Mouse (Mus musculus) spleen, adult 18-20 months (tissue): ENCODE results near the gene Gm813.
A peak's percentile ranks its signal among the peaks of the same experiment; 100 is the strongest.
"Not testable (repeated sequence)": the region's sequence is repeated elsewhere in the genome, so short reads cannot be mapped to it uniquely, and the experiment has no call there.

ENCODE experiments used
- DNase-seq, 2 experiments: peaks; one replicate each; pipeline ENCODE4 v3.0.0; 2022; ENCODE audit warnings: mixed read lengths in 2 of 2

Gene Gm813

DNA sequence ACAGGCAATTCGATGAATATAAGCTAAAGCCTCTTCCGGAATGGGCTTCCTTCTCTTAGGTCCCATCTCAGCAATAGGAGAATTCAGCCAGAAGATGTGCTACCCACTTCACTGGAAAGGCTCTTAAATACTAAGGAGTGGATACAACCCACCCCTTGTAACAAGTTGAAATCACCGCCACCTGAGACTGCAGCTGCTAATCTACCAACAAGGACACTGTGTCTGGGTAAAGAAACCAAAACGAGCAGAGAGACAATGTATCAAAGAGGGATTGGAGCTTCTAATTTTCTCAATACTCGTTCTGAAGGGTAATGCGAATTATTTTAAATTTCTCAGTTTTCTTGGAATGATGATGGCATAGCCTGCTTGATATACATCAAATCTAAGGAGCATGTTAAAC lies at the start of gene Gm813:
Gene Gm813, minus strand, starts transcription at position 101 of the 400 bp plus-strand sequence.
- no peak for DNase-seq

DNA sequence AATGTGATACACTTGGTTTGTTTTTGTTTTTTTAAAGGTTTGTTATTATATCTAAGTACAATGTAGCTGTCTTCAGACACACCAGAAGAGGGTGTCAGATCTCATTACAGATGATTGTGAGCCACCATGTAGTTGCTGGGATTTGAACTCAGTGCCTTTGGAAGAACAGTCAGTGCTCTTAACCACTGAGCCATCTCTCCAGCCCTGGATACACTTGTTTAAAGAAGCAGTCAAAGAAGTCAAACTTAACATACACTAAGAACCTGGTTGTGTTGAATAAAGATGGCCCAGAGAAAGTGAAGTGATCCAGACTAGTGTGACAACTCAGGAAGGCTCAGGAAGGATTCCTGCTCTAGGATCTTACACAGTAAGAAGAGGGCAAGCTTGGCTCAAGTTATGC lies 48.4 kb upstream of the Gm813 start:
- DNase-seq = not testable (repeated sequence)

DNA sequence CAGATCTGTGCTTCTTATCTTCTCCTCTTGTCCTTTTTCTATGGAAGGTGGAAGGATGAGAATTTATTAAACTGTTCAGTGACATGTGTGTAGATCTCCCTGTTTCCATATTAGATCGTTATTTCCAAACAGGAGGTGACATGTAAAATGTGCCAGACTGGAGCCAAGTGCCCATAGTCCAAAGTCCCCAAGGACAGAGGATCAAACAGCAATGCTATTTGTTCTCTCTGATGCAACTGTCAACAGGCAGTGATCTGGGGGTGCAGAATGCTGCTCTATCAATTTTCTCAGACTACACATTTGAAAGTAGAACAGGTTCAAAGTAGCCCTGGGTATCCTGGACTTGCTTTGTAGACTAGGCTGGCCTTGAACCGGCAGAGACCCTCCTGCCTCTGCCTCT lies 47.0 kb upstream of the Gm813 start:
- DNase-seq = no peak

DNA sequence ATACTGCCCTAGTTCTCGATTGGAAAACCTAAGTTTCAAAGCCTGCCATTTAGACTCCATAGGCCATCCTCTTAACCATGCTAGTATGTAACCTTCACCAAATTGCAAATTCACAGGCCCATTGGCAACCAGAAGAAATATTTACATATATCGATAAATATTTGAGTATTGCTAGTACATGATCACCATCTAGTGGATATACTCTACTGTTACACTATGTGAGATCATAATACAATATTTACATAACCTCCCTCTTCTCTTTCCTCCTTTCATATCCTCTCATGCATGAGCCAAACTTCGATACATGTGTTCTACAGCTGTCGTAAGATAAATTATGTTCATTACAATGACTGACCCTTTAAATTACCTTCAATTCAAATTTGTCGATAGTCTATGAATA lies 46.2 kb upstream of the Gm813 start:
- no peak for DNase-seq

DNA sequence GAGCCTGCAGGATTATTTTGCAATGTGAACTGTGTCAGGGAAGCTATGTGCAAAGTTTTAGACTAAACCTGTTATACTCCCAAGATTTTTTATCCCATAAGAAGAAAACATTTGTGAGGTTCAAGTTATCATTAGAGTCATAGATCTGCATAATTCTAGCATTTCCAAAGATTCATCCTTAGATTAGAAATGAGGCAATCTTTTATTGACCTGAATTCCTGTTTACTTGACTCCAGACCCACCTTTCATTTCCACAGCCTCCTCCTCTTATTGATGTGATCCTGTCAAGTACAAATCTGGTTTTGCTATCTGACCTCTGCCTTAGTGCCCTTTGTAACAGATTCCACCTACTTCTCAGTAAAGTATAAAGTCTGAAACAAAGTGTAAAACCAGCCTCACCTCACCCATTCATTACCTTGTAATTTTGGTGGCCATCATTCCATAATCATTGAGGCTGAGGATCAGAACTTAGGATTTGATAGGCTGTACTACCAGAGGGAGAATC lies 45.6 kb upstream of the Gm813 start:
- DNase-seq = no peak

DNA sequence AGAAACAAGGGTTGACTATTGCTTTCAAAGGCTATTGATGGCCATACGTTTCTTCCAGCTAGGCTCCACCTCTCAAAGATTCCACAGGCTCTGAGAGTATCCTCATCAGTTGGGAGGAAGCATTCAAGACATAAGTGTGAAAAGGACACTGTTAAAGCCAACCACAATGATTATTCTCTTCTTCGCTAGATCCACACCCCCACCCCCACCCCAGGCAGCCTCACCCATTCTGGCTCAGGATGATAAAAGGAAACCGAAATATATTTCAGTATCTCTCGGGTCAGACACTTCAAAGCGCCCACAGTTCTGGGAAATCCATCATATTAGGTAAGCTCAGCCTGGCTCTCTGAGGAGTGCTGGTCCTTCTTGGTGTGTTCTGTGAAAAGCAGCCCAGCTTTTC lies 45.0 kb upstream of the Gm813 start:
- no peak for DNase-seq

DNA sequence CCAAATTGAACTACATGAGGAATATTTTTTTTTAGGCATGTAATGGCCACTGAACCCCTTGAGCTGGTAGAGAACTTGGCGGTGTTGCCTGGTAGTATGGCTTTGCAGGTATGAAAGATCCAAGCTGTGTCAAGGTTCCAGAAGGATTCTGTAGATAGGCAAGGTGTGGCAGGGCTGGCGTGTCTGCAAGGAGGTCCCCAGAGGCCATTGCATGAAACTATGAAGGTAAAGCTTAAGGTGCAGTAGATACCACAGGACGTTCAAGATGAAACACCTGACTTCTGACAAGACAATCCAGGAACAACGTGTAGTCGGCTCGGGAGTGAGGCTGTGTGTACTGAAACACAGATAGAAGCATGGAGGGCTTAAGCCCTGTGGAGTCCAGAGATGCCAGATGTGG lies 41.9 kb upstream of the Gm813 start:
- DNase-seq = no peak

DNA sequence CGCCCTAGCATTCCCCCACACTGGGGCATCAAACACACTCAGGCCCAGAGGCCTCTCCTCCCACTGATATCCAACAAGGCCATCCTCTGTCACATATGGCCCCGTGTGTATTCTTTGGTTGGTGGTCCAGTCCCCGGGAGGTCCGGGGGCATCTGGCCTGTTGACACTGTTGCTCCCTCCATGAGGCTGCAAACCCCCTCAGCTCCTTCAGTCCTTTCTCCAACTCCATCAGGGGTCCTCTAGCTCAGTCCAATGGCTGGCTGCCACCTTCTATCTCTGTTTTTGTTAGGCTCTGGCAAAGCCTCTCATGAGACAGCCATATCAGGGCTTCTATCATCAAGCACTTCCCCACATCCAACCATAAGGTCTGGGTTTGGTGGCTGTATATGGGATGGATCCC lies 39.7 kb upstream of the Gm813 start:
- DNase-seq = no peak

DNA sequence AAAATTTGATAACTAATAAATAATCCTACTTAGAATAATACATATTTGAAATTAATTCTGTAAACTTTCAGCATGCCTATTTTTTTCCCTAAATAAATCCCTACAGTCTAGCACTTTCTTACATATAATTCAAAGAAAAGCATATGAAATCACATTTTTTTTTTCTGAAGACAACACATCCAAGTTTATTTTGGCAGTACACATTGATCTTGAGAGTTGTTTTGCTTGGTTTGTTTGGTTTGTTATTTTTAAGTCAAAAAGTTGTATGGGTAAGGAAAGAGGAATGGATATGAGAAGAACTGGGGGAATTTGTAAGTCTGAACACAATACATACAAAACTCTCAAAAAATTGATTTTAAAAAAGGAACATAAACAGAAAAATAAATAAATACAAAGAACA lies 39.0 kb upstream of the Gm813 start:
- DNase-seq = no peak

DNA sequence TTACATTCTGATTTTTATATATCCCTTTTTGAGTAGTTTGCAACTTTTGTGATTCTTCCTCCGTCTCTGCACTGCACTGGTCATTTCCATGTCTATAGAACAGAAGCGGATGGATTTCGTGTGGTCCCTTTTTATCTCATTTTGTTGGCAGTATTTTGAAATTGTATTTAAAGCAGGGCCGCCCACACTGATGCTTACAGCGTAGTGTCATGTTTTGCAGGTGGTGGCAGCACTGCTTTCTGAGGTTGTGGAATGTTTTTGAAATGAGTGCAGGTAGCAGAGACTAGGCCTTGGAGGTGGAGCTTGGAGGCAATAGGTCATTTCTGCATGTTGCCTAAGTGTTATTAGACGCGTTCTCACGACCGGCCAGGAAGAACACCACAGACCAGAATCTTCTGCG lies 33.2 kb upstream of the Gm813 start:
- DNase-seq = no peak

DNA sequence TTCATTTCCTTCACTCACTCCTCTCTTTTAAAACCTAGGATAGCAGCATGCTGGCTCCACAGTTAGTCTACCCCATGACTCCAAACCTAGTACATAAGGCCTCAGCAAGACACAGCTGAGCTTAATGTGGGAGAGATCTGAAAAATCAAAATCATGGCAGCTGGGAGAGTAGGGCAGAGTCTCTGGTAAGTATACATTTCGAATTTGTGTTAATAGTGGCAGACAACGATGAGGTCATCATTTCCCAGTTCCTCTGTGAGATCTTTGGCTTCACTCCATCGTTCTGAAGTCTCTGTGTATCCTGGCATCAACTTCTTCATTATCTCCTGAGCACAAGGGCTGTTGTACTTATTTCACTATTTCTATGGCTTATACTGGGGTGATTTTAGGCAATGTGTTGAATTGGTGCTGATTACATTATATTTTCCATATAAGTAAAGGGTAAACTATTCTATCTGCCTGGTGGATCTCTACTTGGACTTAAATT lies 22.0 kb upstream of the Gm813 start, which contains the start of gene E330017A01Rik:
Gene E330017A01Rik, minus strand, starts transcription at position 51 of the 487 bp plus-strand sequence.
- DNase-seq = no peak

DNA sequence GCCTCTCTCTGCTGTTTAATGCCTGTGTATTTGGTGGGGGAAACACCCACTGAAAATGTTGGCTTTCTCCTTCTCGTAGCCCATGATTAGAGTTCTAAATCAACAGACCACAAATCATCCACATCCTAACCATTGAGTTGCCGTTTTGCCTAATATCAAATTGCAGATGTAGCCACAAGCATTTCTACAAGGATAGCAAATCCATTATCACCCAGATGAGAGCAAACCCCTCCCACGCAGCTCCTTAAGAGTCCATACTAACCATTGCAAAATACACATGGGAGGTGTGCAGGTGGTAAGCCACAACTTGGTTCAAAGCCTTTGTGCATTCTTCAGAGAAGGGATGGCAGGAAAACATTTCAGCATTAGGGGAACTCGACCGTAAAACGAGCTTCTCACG lies 21.2 kb upstream of the Gm813 start:
- no peak for DNase-seq

DNA sequence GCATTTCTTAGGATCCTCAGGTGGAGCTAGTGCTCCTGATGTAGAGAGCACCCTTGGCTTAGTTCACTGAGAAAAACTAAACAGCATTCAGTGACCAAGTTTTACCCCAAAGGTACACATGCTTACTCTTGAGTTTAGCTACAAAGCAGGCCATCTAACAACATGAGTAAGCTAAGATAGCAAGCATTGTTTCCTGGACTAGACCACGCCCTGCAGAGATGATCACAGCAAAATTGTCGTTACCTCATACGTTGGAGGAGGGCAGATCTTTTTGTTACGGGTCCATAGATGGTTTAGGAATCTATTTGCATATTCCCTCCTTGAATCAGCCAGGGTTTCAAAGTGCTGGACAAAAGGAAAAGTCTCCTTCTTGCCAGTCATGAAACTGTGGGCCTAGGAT lies 20.7 kb upstream of the Gm813 start:
- DNase-seq = no peak

DNA sequence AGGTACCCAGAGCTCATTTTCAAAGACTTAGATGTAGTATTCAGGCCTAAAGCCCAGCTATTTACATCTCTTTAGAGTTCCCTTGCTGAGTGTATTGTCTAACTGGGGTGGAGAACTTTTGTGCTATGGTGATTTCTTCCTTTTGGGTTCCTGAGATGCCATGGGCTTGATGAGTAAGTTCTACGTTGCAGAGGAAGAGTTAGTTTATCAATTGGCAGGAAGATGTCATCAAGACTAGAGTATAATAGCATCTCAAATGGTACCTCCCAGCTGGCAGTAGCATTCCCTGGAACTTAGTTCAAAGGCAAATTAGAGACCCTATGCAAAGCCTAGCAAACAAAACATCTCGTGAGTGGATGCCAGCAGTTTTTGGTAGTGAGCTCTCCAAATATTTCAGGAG lies 19.1 kb upstream of the Gm813 start:
- no peak for DNase-seq

DNA sequence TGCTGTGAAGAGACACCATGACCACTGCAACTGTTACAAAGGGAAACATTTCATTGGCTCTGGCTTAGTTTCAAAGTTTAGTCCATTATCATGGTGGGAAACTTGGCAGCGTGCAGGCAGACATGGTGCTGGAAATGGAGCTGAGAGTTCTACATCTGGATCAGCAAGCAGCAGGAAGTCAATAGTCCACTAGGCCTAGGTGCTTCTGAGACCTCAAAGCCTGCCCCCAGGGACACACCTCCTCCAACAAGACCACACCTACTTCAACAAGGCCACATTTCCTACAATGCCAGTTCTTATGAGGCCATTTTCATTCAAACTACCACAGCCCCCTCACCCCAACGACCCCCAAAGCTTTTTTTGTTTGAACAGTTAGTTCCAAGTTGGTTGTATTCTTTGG lies 13.0 kb upstream of the Gm813 start:
- no peak for DNase-seq

DNA sequence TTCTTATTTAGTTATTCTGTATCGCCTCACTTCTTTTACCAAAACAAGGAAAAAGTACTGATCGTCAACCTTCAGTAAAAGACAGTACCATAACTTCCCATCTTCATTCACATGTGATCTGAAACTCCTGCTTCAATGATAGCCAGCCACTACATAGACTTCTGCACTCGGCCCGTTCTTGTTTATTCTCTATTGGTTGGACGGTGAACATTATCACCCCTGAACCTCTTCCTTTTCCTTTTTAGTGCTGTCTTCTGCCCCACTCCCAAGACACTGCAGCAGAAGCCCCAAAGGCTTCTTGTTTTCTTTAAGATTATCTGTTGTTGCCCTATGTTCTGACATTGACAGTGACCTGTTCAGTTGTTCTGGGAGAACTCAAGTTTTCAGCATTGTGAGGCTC lies 12.2 kb upstream of the Gm813 start:
- no peak for DNase-seq

DNA sequence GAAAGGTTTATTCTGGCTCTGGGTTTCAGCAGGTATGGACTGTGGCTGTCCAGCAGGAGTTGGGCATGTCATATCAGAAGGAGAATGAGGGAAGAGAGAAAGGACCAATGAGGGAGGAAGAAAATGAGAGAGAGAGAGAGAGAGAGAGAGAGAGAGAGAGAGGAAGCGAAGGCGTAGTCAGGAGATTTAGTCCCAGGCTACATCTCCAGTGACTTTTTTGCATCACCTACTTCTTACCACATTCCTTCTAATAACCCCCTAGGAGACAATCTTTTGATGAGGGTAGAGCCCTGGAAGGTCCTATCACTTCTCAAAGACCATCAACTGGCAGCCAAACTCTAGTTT lies 11.5 kb upstream of the Gm813 start:
- DNase-seq = no peak

DNA sequence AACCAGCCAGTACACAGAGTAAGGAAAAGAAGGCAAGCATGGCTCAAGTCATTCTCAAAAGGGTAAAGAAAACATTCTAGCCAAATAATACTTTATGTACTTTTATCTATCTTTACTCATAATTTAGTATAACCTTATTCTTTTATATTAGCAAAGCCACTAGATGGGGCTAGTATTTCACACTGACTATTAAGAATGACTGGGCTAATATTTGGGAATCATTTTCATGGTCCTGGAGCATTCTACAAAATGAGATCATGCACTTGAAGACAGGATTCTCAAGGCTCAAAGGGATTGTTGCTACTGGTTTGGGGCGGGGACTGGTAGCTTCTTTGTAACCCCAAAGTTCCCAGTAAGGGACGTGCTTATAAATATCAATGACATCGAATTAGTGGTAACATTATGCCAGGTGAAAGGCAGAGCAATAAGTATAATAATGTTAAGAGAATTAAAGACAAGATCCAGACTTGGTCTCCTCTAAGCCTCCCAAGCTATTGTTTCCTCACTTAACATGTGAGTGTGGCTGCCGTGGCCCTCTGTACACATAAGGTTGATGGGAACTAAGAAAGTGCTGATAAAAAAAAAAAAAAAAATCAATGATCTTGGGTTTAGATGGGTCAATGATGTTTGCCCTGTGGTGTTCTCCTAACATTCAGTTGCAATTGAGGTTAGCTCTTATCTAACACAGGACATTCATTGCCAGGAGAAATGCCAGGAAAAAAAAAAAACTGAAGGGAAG lies 11.0 kb upstream of the Gm813 start:
- DNase-seq = no peak

DNA sequence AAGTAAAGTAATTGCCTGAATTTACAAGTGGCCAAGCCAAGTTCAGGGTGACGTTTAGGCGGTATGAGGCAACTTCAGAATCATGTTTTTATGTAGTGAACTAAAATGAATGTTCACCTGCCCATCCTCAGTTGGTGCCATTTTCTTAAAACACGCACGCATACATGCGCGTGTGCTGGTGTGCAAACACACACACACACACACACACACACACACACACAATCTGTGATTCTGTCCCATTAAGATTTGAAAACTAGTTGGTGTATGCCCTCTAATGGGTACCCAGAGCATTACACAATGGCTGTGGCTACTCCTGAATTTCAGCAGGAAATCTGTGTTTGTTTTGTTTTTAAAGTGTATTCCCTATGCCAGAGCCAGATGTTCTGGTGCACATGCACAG lies 7.2 kb upstream of the Gm813 start:
- DNase-seq = peak in 1 of 2 experiments; percentile 28

DNA sequence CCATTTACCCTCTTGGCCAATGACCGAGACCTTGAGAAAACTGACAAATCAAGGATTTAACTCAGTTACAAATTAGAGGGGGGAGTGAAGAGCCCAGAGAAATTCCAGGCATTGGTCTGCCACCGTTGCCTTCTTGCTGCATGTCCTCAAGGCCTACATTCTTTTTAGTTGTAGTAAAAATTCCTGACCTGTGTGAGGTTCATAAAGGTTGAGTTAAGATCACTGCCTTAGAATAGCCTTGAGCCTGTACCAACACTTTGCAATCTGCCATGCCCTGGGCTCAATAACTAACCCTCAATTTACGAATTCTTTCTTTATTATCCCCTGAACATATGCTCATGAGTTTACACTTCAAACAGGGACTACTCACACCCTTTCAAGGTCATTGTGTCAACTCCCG lies 6.3 kb upstream of the Gm813 start:
- DNase-seq = no peak

DNA sequence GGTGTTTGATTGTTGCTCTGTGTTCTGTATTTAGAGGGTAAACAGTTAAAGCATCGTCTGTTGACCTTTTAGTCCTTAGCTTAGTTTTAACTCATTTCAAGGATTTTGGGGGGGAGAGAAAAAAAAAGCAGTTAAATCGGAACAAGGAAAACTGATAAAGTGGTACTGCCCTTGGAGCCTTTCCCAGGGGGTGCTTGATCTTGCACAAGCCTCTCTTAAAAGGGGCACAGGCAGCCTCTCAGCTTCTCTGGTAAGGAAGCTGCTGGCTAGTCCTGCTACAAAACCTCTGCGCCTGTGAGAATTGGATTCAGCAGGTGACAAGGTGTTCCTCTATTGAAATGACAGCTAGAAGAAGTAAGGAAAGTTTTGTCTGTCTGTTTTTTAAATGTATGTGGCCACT lies 5.6 kb upstream of the Gm813 start:
- no peak for DNase-seq

DNA sequence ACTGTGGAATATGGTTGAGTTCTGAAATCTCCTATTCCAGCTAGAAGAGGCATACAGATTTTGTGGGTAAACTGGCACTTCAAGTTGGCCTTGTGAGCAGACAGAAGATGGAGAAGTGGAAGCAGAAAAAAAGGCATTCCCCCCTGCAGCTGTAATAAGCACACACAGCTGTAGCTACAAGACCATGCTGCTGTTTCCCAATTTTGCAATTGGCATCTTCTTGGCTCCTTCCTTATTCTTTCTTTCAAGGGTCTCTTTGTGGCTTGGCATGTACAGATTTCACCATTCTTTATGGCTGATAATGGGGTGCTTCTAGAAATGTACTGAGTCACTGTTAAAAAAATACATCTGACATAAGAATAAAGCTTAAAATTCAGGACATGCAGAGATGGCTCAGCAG lies 568 bp upstream of the Gm813 start:
- DNase-seq = no peak

DNA sequence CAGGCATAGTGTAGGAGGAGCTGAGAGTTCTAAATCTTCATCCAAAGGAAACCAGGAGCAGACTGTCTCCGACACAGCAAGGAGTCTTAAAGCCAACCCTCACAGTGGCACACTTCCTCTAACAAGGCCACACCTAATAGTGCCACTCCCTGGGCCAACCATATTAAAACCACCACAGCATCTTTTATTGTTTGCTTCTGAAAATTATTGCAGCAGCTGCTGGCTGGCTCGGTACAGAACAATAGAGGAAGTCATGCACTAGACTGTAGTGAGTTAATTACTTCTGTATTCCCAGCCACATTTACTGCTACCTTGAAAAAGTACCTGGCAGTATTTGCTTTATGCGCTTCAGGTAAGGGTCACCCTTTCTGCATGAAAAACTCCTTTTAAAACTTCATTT lies 3.8 kb downstream of the Gm813 start:
- no peak for DNase-seq

DNA sequence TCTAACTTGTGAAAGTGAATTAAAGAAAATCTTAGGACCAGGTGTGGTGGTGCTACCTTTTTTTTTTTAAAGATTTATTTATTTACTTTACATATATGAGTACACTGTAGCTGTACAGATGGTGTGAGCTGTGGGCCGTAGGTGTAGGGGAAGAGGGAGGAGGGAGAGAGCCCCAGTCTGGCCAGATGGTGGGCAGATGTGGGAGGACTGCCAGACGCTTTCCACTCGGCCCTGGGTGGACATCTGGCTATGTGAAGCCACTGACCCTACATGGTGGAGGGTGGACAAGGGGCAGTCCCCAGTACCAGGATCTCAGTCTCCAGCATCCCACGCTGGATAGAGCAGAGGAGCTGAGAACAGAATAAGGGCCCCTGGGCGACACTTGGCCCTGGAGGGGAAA lies 9.7 kb downstream of the Gm813 start:
- no peak for DNase-seq

DNA sequence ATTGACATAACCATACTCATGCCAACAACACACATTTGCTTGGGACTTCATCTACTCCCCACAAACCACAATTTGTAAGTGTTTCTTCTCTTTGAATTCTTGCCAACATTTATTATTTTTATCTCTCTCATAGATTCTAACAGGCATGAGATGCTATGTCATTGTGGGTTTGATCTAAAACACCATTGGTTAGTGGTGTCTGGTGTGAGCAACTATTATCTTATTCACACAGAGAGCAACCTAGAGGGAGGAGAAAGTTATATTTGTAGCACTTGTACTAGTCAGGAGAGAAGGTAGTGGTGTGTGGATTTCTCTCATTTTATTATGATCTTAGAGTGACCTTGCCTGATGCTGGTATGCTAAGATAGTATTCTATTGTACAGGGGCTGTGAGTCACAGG lies 12.1 kb downstream of the Gm813 start:
- no peak for DNase-seq
